Mouse (Mus musculus) C2C12 (cell line): ENCODE results near the gene Olfr698.

Experiments used
- CTCF ChIP-seq: IDR thresholded peaks from one replicate; pipeline ENCODE4 v1.5.1; 2011; ENCODE audit not compliant: control insufficient read depth, insufficient read depth, insufficient read length
- MAX ChIP-seq: IDR thresholded peaks from one replicate; pipeline ENCODE4 v1.6.1; 2011; ENCODE audit warnings: mild to moderate bottlenecking, control low read depth
- MYOG ChIP-seq: IDR thresholded peaks from one replicate; pipeline ENCODE4 v1.6.1; 2011; ENCODE audit not compliant: control insufficient read depth, insufficient read length; ENCODE audit errors: extremely low read depth

- TF ChIP-seq MAX (no peak), CTCF (no peak), MYOG (no peak)
These were observed 18.2 kb downstream of the Olfr698 start for GRCm38 (mm10) chr7:106737028-106737427.
